Mouse (Mus musculus) midbrain, postnatal 0 days (tissue): ENCODE results near the gene Wfikkn2. TPM values are rescaled to one million over a fixed set of nuclear protein-coding genes. Genes with fewer than 3 reads are reported as not detected.

ENCODE experiments used
- ATAC-seq: fragments of 200-750 bp; cut with Nextera tagmentation; 2 replicates; pipeline ENCODE4 v1.8.0; 2017; ENCODE audit warnings: moderate number of reproducible peaks, mild to moderate bottlenecking, moderate TSS enrichment, moderate library complexity; ENCODE audit not compliant: low FRiP score
- DNase-seq: peaks from one replicate; pipeline ENCODE4 v3.0.0-alpha.2; 2015; ENCODE audit warnings: low spot score
- H3K27ac ChIP-seq: fragments of 300-500 bp; sonication (generic); 2 replicates; pipeline ENCODE4 v1.5.1; 2014; ENCODE audit warnings: low read depth, mild to moderate bottlenecking, low read length, mixed read lengths
- H3K27me3 ChIP-seq: fragments of 300-500 bp; sonication (generic); 2 replicates; pipeline ENCODE4 v1.6.1; 2014; ENCODE audit warnings: low read length, control low read depth, mixed read lengths; ENCODE audit not compliant: insufficient read depth
- H3K36me3 ChIP-seq: fragments of 300-500 bp; sonication (generic); 2 replicates; pipeline ENCODE4 v1.6.1; 2014; ENCODE audit warnings: low read length, control low read depth, mixed read lengths; ENCODE audit not compliant: insufficient read depth
- H3K4me1 ChIP-seq: fragments of 300-500 bp; sonication (generic); 2 replicates; pipeline ENCODE4 v1.6.1; 2014; ENCODE audit warnings: mild to moderate bottlenecking, control low read depth, antibody characterized with exemption, low read length, mixed read lengths; ENCODE audit not compliant: insufficient read depth
- H3K4me2 ChIP-seq: fragments of 300-500 bp; sonication (generic); 2 replicates; pipeline ENCODE4 v1.6.1; 2014; ENCODE audit warnings: low read depth, mild to moderate bottlenecking, low read length, mixed read lengths; ENCODE audit not compliant: poor library complexity, severe bottlenecking
- H3K4me3 ChIP-seq: fragments of 300-500 bp; sonication (generic); 2 replicates; pipeline ENCODE4 v1.5.1; 2014; ENCODE audit warnings: low read depth, mild to moderate bottlenecking, low read length, moderate library complexity
- H3K9ac ChIP-seq: fragments of 300-500 bp; sonication (generic); replicated peaks from 2 replicates; pipeline ENCODE4 v1.6.1; 2014; ENCODE audit warnings: mild to moderate bottlenecking, low read length, moderate library complexity, mixed read lengths; ENCODE audit not compliant: poor library complexity, severe bottlenecking
- H3K9me3 ChIP-seq: fragments of 300-500 bp; sonication (generic); 2 replicates; pipeline ENCODE4 v1.6.1; 2016; ENCODE audit warnings: low read length, control low read depth
- CTCF ChIP-seq: IDR thresholded peaks from 2 replicates; pipeline ENCODE4 v1.5.1; 2016; ENCODE audit warnings: antibody characterized with exemption, mild to moderate bottlenecking
- WGBS: fragments of 180-500 bp; shearing (Covaris S2); extraction: QIAGEN DNeasy Blood & Tissue Kit; methylation state at CpG from one replicate; pipeline ENCODE4 v1.1.7; 2014; 5-methylcytosine and 5-hydroxymethylcytosine counted together
- polyA plus RNA-seq: library from polyadenylated mRNA; unstranded; fragments of >200 nt; fragmentation: Nextera tagmentation; extraction: Ambion mirVana; gene quantifications from 2 replicates; pipeline ENCODE4 v1.2.1, GENCODE M21; 2015
- total RNA-seq: library from RNA; depleted of rRNA; stranded (reverse); fragments of >200 nt; gene quantifications from 2 replicates; pipeline ENCODE4 v1.2.3, GENCODE M21; 2014

Wfikkn2 gene
- total and polyA plus RNA-seq, 2 experiments from 2014 or later = 2.6 to 10.0 TPM

DNA sequence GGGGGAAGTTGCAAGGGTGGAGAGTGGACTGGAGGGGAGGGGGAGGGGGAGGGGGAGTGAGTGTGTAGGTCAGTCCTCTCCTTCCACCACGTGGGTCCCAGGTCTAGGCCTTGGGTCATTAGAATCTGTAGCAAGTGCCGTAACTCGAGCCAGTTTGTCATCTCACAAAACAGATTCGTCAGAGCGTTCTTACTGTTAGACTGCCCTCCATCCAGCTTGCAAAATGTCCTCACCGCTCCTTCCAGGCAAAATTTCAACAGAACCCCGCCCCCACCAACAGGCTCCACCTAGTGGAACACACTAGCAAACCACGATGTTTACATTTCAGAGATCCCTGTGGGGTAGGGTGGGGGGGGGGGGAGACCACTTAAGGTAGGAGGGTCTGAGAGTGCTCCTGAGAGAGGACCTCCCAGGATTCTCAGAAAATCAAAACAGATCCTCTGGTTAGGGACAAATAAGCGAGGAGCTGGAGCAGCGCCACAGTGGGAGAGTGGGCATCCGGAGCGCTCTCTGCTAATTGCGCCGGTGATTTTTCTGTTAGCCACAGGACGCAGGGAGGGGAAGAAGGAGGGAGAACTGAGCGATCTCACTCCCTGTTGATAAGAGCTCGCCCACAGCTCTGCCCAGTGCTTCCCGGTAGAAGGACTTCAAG is 19.5 kb upstream of the Wfikkn2 start:
- Histone ChIP-seq H3K27ac (no peak overlapping the region; the same call in 1 of the 2 replicates), H3K27me3 (no peaks in the 10 kb centered on the region), H3K9ac (no peak overlapping the region), H3K4me1 (no peaks in the 10 kb centered on the region), H3K36me3 (no peaks in the 10 kb centered on the region), H3K4me2 (peak overlapping the region; percentile 51), H3K9me3 (no peaks in the 10 kb centered on the region), H3K4me3 (peak overlapping the region; percentile 19)
- DNase-seq (peak; percentile 66), ATAC-seq (peak; percentile 63)
- TF ChIP-seq CTCF = peak; percentile 75
- 2% methylated on average over 18 of the region's 18 CpGs for WGBS

DNA sequence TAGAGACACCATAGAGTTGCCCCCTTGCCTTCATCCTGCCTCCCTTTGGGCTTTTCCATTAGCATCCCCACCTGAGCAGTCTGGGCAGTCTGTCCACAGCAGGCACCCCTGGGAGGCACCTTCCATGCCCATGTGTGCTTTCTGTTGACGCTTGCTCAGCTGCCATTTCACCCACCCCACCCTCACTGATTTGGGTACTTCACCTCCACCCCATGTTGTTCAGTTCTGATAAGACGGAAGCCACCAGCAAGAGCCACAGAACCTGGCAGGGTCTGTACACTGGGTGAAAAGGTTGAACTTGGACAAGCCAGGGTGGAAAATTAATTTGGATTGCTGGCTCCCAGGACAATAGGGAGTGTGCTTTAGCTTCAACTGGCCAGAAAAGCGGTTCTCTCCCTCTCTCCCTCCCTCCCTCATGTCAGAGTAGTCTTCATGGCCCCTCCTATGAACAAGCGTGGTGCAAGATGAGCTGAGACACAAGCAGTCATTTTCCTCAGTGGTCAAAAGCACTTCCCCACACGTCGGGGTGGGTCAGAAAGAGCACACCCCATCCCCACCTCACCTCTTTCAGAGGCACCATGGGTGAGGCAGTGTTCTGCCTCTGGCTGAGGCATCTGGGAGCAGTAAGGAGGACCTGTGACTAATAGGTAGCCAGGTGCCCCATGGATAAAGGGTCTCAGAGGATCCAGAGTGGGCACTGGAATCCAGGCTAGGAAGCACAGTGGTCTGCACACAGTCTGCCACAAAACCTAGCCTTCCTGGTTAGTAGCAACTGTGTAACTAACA is 16.0 kb upstream of the Wfikkn2 start:
- H3K36me3 ChIP-seq = no peaks in the 10 kb centered on the region
- H3K4me3 ChIP-seq = no peak overlapping the region
- no peak for TF ChIP-seq CTCF
- no peaks in the 10 kb centered on the region for H3K27me3 ChIP-seq
- H3K4me2 ChIP-seq = no peak overlapping the region
- no peak for ATAC-seq
- H3K27ac ChIP-seq = no peak overlapping the region
- H3K9ac ChIP-seq = no peak overlapping the region
- no peaks in the 10 kb centered on the region for H3K9me3 ChIP-seq
- DNase-seq = no peak
- no peaks in the 10 kb centered on the region for H3K4me1 ChIP-seq
- whole genome bisulfite sequencing = 66% methylated on average over 6 of the region's 6 CpGs

DNA sequence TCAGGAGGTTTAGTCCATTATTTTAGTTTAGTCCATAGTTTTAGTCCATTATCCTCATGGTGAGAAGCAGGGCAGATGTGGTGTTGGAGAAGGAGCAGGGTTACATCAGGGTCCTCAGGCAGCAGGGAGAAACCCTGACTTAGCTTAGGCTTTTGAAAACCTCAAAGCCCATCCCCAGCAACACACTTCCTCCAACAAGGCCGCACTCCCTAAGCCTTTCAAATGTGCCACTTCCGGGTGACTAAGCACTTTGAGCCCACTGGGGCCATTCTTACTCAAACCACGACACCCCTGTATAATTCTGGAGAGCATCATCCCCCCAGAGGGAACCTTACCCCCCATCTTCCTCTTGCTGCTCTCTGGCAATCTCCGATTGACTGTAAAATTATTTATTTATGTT is 14.0 kb upstream of the Wfikkn2 start:
- Histone ChIP-seq H3K4me2 (no peak overlapping the region), H3K9me3 (no peaks in the 10 kb centered on the region), H3K4me1 (no peaks in the 10 kb centered on the region), H3K9ac (no peak overlapping the region), H3K4me3 (no peak overlapping the region), H3K27ac (no peak overlapping the region), H3K36me3 (no peaks in the 10 kb centered on the region), H3K27me3 (no peaks in the 10 kb centered on the region)
- no peak for TF ChIP-seq CTCF
- 72% methylated on average over 4 of the region's 4 CpGs for WGBS
- ATAC-seq (no peak), DNase-seq (no peak)

DNA sequence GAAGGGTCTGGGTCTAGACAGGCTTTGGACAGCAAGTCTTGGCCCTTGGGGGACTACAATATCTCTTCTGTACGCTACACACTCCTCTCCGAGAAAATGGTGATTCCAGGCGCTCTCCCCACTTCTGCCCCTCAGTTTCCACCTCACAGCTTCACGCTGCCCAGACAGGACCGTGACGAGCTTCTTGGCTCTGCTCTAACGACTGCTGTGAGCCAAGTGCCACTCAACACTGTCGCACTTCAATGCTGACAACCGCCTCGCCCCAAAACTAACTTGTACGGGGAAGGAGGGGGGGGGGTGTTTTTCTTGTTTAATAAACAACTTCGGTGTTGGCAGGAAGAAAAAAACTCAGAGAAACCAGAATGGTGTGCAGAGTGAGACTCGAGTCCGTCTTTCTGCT is 12.2 kb upstream of the Wfikkn2 start:
- Histone ChIP-seq H3K4me3 (no peak overlapping the region), H3K9ac (no peak overlapping the region), H3K27ac (no peak overlapping the region), H3K9me3 (no peaks in the 10 kb centered on the region), H3K4me2 (no peak overlapping the region), H3K36me3 (no peaks in the 10 kb centered on the region), H3K4me1 (no peaks in the 10 kb centered on the region), H3K27me3 (no peaks in the 10 kb centered on the region)
- ATAC-seq (no peak), DNase-seq (no peak)
- TF ChIP-seq CTCF = no peak
- 70% methylated on average over 14 of the region's 14 CpGs for WGBS

DNA sequence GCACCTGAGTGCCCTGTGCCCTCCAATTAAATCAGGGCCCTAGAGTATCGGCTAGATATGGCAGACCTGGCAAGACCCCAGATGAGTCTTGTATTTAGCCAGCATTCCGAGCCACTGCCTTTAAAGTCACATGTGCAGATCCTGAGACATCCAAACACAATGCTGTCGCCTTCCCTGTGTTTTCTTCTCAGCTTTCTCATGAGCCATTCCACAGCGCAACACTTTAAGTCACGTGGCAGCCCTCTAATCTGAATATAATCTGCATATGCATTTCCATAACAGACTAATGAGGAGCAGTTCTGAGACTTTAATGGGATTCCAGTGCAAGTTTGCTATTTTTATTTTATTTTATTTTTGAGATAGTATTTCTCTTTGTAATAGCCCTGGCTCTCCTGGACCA is 9.9 kb upstream of the Wfikkn2 start:
- H3K27ac ChIP-seq = no peak overlapping the region
- H3K4me3 ChIP-seq = no peak overlapping the region
- WGBS = 45% methylated on average over 5 of the region's 5 CpGs
- DNase-seq (no peak), ATAC-seq (no peak)
- H3K4me1 ChIP-seq = no peaks in the 10 kb centered on the region
- no peak overlapping the region for H3K9ac ChIP-seq
- no peaks in the 10 kb centered on the region for H3K27me3 ChIP-seq
- no peaks in the 10 kb centered on the region for H3K36me3 ChIP-seq
- H3K4me2 ChIP-seq = no peak overlapping the region
- no peaks in the 10 kb centered on the region for H3K9me3 ChIP-seq
- no peak for TF ChIP-seq CTCF

DNA sequence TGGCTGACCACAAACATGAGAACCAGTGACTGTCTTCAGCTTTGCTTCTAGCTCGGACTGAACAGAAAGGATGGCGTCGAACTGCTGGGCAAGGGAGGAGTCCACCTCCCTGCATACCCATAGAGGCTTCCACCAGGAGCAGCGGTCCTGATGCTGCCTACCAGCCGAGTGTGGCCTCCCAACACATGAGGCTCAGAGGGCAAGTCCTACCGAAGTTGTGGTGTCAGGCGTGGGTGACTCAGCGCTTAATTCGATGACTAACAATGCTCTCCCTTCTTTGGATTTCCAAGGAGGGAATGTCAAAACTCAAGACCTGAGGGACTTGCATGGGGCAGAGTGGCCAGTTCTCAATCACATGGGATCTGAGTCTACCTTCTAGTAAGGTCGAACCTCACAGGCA is 7.9 kb upstream of the Wfikkn2 start:
- Histone ChIP-seq H3K9ac (no peak overlapping the region), H3K27me3 (no peaks in the 10 kb centered on the region), H3K4me1 (no peaks in the 10 kb centered on the region), H3K9me3 (no peaks in the 10 kb centered on the region), H3K27ac (no peak overlapping the region), H3K4me2 (no peak overlapping the region), H3K36me3 (no peaks in the 10 kb centered on the region), H3K4me3 (no peak overlapping the region)
- TF ChIP-seq CTCF = no peak
- ATAC-seq = no peak
- no peak for DNase-seq
- WGBS = 88% methylated on average over 10 of the region's 10 CpGs
